ENCODE assay signal across 14 mouse cellular contexts in the genomic region with DNA sequence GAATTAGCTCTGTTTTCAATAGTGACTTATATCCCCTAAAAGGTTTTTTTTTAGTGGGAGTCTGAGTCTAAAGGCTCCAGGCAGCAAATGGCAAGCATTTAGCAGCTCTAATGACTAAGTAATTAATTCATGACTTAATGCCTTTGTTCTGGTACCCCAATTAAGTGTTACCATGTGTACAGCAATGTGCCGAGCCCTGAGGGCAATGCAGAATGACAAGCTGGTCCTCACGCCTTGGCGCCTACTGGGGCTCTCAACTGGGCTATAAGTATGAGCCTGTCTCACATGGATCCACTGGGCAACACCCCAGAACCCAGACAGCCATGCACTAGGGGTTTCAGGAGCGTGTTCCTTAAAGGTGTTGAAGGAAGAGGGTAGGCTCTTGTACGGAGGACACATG.
DNase-seq lines count a peak whose midpoint lies in the region; ATAC-seq and TF ChIP-seq lines count a peak whose summit lies in the region.
"Had no signal": no experiment of that assay in that cellular context is flagged by ENCODE, and none has a peak within 500 bp of the region (broad histone marks: within the 10 kb centered on the region; RNA-seq: fewer than 3 reads in every experiment).

No protein-coding gene starts in this region.

- no peak overlapping the region for H3K4me3 ChIP-seq in forebrain, embryonic 11.5 days (ENCODE audit: low read depth, low read length)
- H3K4me3 ChIP-seq in forebrain, embryonic 10.5 days = no peak overlapping the region
- no peak overlapping the region for H3K4me3 ChIP-seq in embryonic facial prominence, embryonic 10.5 days
- H3K4me3 ChIP-seq in hindbrain, embryonic 12.5 days = no peak overlapping the region
- H3K4me3 ChIP-seq in midbrain, embryonic 15.5 days = no peak overlapping the region
- no peak overlapping the region for H3K4me3 ChIP-seq in stomach, postnatal 0 days (ENCODE audit: low read depth, low read length)

- 62% methylated on average over 5 of the region's 5 CpGs for WGBS in forebrain, embryonic 11.5 days
- WGBS in forebrain, embryonic 10.5 days = 75% methylated on average over 5 of the region's 5 CpGs
- WGBS in embryonic facial prominence, embryonic 10.5 days = 67% methylated on average over 5 of the region's 5 CpGs
- 62% methylated on average over 5 of the region's 5 CpGs for WGBS in hindbrain, embryonic 12.5 days
- 47% methylated on average over 5 of the region's 5 CpGs for WGBS in midbrain, embryonic 15.5 days
- WGBS in stomach, postnatal 0 days = 91% methylated on average over 5 of the region's 5 CpGs

- no peaks in the 10 kb centered on the region for H3K9me3 ChIP-seq in forebrain, embryonic 11.5 days (ENCODE audit: control insufficient read depth, low read length)
- no peaks in the 10 kb centered on the region for H3K9me3 ChIP-seq in forebrain, embryonic 10.5 days
- no peaks in the 10 kb centered on the region for H3K9me3 ChIP-seq in embryonic facial prominence, embryonic 10.5 days
- no peaks in the 10 kb centered on the region for H3K9me3 ChIP-seq in hindbrain, embryonic 12.5 days (replicated peaks)
- H3K9me3 ChIP-seq in midbrain, embryonic 15.5 days = no peaks in the 10 kb centered on the region
- no peaks in the 10 kb centered on the region for H3K9me3 ChIP-seq in stomach, postnatal 0 days (ENCODE audit: control insufficient read depth, low read length)
- H3K9me3 ChIP-seq: megakaryocyte, embryonic 14.5 days had no signal

- no peaks in the 10 kb centered on the region for H3K4me1 ChIP-seq in forebrain, embryonic 11.5 days (replicated peaks; ENCODE audit: control insufficient read depth, insufficient read depth, low read length)
- peaks cover 5% of the 10 kb centered on the region; the same call in 1 of the 2 replicates for H3K4me1 ChIP-seq in forebrain, embryonic 10.5 days
- peaks cover 4% of the 10 kb centered on the region; the same call in 1 of the 2 replicates for H3K4me1 ChIP-seq in embryonic facial prominence, embryonic 10.5 days
- H3K4me1 ChIP-seq in hindbrain, embryonic 12.5 days = 0 out of 2 replicates have a peak, but pooled peaks cover 6% of the 10 kb centered on the region
- peaks cover 7% of the 10 kb centered on the region; the same call in 1 of the 2 replicates for H3K4me1 ChIP-seq in midbrain, embryonic 15.5 days
- H3K4me1 ChIP-seq in stomach, postnatal 0 days (replicated peaks; ENCODE audit: control insufficient read depth, insufficient read depth) = no peaks in the 10 kb centered on the region

- ATAC-seq in forebrain, embryonic 11.5 days (replicated peaks; ENCODE audit: low FRiP score) = peak; percentile 58; the same call in 1 of the 2 replicates
- ATAC-seq in hindbrain, embryonic 12.5 days (ENCODE audit: low FRiP score) = peak; percentile 77
- peak; percentile 51; the same call in 1 of the 2 replicates for ATAC-seq in midbrain, embryonic 15.5 days (replicated peaks)
- ATAC-seq in stomach, postnatal 0 days (ENCODE audit: low FRiP score, low TSS enrichment) = no peak
- ATAC-seq: intestine, postnatal 0 days had no signal

- TF ChIP-seq CTCF in stomach, postnatal 0 days (IDR thresholded peaks at IDR 0.05; ENCODE audit: low read depth) = no peak

- no peaks in the 10 kb centered on the region for H3K27me3 ChIP-seq in forebrain, embryonic 11.5 days (ENCODE audit: control insufficient read depth, insufficient read depth, low read length)
- no peaks in the 10 kb centered on the region for H3K27me3 ChIP-seq in forebrain, embryonic 10.5 days (ENCODE audit: poor library complexity, severe bottlenecking)
- no peaks in the 10 kb centered on the region for H3K27me3 ChIP-seq in embryonic facial prominence, embryonic 10.5 days (replicated peaks; ENCODE audit: low read depth, poor library complexity, severe bottlenecking)
- no peaks in the 10 kb centered on the region for H3K27me3 ChIP-seq in hindbrain, embryonic 12.5 days
- no peaks in the 10 kb centered on the region for H3K27me3 ChIP-seq in midbrain, embryonic 15.5 days (replicated peaks)
- no peaks in the 10 kb centered on the region for H3K27me3 ChIP-seq in stomach, postnatal 0 days (ENCODE audit: control insufficient read depth, insufficient read depth, low read length)
- H3K27me3 ChIP-seq: CH12.LX had no signal

- H3K4me2 ChIP-seq in forebrain, embryonic 11.5 days (ENCODE audit: low read depth, low read length, severe bottlenecking) = no peak overlapping the region
- H3K4me2 ChIP-seq in hindbrain, embryonic 12.5 days (replicated peaks) = no peak overlapping the region
- no peak overlapping the region for H3K4me2 ChIP-seq in midbrain, embryonic 15.5 days
- H3K4me2 ChIP-seq in stomach, postnatal 0 days (replicated peaks; ENCODE audit: low read depth) = no peak overlapping the region

- peaks cover 3% of the 10 kb centered on the region; the same call in 1 of the 2 replicates for H3K36me3 ChIP-seq in forebrain, embryonic 11.5 days (ENCODE audit: control insufficient read depth, insufficient read depth, low read length)
- peaks cover 98% of the 10 kb centered on the region for H3K36me3 ChIP-seq in forebrain, embryonic 10.5 days (replicated peaks)
- H3K36me3 ChIP-seq in embryonic facial prominence, embryonic 10.5 days (replicated peaks) = peaks cover 99% of the 10 kb centered on the region
- peaks cover 86% of the 10 kb centered on the region for H3K36me3 ChIP-seq in hindbrain, embryonic 12.5 days
- peaks cover 24% of the 10 kb centered on the region; the same call in 1 of the 2 replicates for H3K36me3 ChIP-seq in midbrain, embryonic 15.5 days (replicated peaks)
- H3K36me3 ChIP-seq in stomach, postnatal 0 days (ENCODE audit: control insufficient read depth, insufficient read depth, low read length) = peaks cover 5% of the 10 kb centered on the region; the same call in 1 of the 2 replicates

- H3K9ac ChIP-seq in forebrain, embryonic 11.5 days (ENCODE audit: low read length) = no peak overlapping the region
- no peak overlapping the region for H3K9ac ChIP-seq in hindbrain, embryonic 12.5 days
- H3K9ac ChIP-seq in midbrain, embryonic 15.5 days = no peak overlapping the region
- no peak overlapping the region for H3K9ac ChIP-seq in stomach, postnatal 0 days (ENCODE audit: low read length)

- no peak overlapping the region for H3K27ac ChIP-seq in forebrain, embryonic 11.5 days (ENCODE audit: low read depth, low read length)
- no peak overlapping the region for H3K27ac ChIP-seq in forebrain, embryonic 10.5 days
- H3K27ac ChIP-seq in embryonic facial prominence, embryonic 10.5 days (replicated peaks) = 0 out of 2 replicates have a peak overlapping the region, but pooled peaks have one; percentile 14
- peak overlapping the region; percentile 79 for H3K27ac ChIP-seq in hindbrain, embryonic 12.5 days
- H3K27ac ChIP-seq in midbrain, embryonic 15.5 days = 0 out of 2 replicates have a peak overlapping the region, but pooled peaks have one; percentile 39
- H3K27ac ChIP-seq in stomach, postnatal 0 days (replicated peaks) = no peak overlapping the region

- TF ChIP-seq EP300 in stomach, postnatal 0 days (optimal IDR thresholded peaks at IDR 0.05) = no peak

- intact Hi-C loops in heart, postnatal 14 days (cut with DNase I) = no loop called here

- DNase-seq in forebrain, embryonic 11.5 days (ENCODE audit: low spot score) = no peak
- no peak for DNase-seq in forebrain, embryonic 10.5 days (ENCODE audit: extremely low spot score, low spot score)
- DNase-seq in embryonic facial prominence, embryonic 10.5 days (ENCODE audit: low spot score) = peak; percentile 30
- DNase-seq in stomach, postnatal 0 days (ENCODE audit: low spot score) = no peak
- no peak for DNase-seq in right cerebral cortex, postnatal 14 days
- DNase-seq in heart, postnatal 14 days = no peak
- DNase-seq: cerebellum, adult 11-12 months; heart, adult 11 months; right cerebral cortex, postnatal 25 days had no signal

Comparison
In these comparisons a context has a peak if more than half of its experiments do, and no peak if none do; other contexts are left out.
1. H3K27ac ChIP-seq: peak in embryonic facial prominence, embryonic 10.5 days (single experiment), hindbrain, embryonic 12.5 days (single experiment) and midbrain, embryonic 15.5 days (single experiment); none in forebrain, embryonic 11.5 days (single experiment), forebrain, embryonic 10.5 days (single experiment) and stomach, postnatal 0 days (single experiment).